Mouse (Mus musculus) B cell, adult 2 months (primary cell): ENCODE results near the gene Alad.
"Not testable (repeated sequence)": the region's sequence is repeated elsewhere in the genome, so short reads cannot be mapped to it uniquely, and the experiment has no call there.

Experiments used
- DNase-seq, 2 experiments: peaks; one replicate each; pipeline ENCODE4 v3.0.0; 2022

Gene Alad

GRCm38 (mm10) chr4:62480709-62481605 is 38.8 kb downstream of the Alad start:
- peak; percentile 58 to 69 for DNase-seq

GRCm38 (mm10) chr4:62479937-62480708 is 39.6 kb downstream of the Alad start, which contains the start of gene Bspry:
TSS of gene Bspry (plus strand) at chr4:62480053.
- DNase-seq = peak; percentile 70 to 71

DNA sequence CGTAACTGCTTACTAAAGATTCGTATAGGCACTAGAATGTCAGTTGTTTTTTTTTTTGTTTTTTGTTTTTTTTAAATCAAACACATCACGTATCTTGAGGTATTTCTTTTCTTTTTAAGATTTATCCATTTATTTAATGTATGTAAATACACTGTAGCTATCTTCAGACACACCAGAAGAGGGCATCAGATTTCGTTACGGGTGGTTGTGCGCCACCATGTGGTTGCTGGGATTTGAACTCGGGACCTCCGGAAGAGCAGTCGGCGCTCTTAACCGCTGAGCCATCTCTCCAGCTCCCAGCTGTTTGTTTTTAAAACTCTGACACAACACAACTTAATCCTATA is 40.2 kb downstream of the Alad start:
- DNase-seq = not testable (repeated sequence)

DNA sequence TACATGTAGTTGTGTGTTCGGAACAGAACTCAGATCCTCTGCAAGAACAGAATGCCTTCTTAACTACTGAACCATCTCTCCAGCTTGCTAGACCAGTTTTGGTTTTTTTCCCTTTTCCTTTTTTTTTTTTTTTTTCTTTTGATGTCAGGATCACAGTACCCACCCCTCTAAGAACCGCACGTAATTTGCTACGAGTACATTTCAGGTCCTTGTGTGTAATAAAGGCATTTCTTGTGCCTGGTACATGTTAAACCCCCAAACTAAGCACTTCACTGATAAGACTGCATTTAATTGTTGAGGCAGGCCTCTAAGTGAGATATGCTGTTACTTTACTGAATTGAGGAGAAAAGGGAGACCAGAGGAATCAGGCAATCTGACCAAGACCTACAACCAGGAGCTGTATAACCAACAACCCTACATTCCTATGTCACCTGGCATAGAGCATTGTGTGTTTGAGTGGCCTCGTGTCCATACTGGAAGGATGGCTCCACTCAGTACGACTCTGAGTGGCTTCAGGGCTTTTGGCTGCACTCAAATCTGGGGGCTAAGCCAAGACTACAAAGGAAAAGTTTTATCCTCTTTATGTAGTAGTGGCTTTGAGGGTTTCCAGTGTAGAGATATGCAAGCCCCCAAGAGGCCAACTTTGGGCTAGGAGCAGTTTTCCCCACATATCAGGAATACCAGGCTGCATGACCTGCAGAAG is 42.0 kb downstream of the Alad start:
- DNase-seq = no peak

GRCm38 (mm10) chr4:62475793-62476192 is 43.9 kb downstream of the Alad start:
- no peak for DNase-seq

DNA sequence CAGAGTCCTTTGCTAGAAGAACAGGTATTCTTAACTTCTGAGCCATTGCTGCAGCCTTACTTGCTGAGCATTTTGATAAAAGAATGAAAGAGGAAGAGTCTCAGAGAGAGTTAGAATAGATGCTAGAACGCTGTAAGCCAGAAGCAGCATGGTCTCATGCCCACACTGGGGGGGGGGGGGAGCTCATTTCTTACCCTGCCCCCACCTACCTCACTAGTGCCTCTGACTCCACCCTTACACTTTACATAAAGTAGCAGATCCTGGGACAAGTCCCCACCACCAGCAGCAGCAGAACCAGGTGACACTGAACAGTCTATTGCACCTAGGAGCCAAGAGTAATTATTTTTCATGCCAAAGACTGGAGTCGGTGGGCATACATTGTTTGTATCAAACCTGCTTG is 44.6 kb downstream of the Alad start:
- DNase-seq = no peak

DNA sequence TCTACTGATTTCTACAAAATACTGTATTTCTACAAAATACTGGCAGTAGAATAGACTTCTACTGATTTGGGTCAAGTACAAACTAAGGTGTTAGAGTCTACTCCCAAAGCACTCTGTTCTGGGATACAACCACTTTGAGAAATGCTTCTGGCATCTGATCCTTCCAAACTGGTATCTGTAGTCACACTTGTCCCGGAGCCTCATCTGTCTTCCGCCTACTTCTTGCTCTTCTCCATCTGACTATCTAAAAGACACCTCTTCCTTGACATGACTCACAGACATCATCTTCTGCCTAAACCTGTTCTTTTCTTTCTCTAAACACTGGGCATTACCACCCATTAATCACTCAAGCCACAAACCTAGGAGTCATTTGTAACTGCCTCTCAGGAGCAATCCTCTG is 47.6 kb downstream of the Alad start:
- DNase-seq = no peak

DNA sequence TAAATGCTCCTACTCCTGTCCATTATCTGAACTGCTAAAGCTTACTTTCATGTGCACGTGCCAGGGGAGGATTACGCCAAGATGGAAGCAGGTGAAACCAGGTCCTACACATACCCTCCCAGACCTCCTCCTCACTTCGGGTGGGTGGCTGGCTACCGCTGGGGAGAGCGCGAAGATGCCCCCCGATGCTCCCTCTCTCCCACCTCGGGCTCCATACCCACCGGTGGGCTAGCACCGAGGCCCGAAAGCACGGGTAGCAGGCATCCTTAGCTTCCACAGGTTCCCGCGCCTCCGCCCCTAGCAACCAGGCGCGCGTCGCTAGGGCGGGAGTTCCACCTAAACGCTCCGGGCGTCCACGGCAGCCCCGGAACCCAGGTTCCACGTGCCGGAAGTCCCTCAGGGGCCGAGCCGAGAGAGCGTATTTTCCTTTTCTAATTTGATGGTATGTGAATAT is 49.1 kb downstream of the Alad start, which contains the start of gene Wdr31:
Gene Wdr31, minus strand, starts transcription at position 299 of the 454 bp plus-strand sequence.
- peak; percentile 87 to 88 for DNase-seq

DNA sequence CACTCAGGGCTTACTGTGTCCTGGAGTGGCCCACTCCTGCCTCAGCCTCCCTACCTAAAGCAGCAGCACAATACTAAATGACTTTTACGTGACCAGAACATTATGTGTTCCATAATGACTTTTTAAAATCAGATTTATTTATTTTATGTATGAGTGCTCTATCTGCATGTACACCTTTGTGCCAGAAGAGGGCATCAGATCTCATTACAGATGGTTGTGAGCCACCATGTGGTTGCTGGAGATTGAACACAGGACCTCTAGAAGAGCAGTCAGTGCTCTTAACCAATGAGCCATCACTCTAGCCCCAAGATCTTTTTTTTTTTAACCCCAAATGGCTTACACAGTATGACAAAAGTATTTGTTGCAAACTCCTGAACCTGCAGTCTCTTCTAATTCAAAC is 51.6 kb downstream of the Alad start:
- DNase-seq = peak; percentile 9 to 23

GRCm38 (mm10) chr4:62463124-62463523 is 56.6 kb downstream of the Alad start:
- no peak for DNase-seq

DNA sequence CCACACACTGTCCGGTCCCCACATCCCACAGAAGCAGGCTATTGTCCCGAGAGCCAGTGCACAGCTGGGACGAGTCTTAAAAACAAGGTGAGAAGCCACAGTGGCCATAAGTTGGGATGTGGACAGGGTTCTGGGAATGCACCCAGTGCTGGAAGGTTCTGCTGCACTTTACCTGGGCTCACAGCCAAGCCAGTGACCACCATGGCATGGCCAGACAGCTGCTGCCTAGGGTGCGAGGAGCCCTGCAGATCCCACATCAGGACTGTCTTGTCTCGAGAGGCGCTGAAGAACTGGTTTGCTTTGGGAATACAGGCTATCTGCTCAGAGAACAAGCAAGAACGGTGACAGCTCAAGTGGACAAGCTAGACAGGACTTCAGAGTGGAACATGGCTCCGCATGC is 59.4 kb downstream of the Alad start:
- DNase-seq = no peak
